ENCODE assay signal across 16 mouse cellular contexts in the genomic region with DNA sequence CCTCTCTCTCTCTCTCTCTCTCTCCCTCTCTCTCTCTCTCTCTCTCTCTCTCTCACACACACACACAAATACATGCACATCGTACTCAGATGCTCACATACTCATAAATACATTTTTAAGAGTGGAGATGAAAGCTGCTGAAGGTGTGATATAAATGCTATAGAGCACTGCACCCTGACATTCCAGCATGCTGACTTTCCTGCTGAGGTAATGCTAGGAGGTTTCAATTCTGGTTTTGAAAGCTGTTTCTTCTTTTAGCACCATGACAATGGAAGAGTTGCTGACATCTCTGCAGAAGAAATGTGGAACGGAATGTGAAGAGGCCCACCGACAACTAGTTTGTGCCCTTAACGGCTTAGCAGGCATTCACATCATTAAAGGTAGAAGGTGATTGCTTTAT.
"Had no signal": no experiment of that assay in that cellular context is flagged by ENCODE, and none has a peak within 500 bp of the region (broad histone marks: within the 10 kb centered on the region; RNA-seq: fewer than 3 reads in every experiment).

No protein-coding gene starts in this region.

- H3K4me1 ChIP-seq: lung, embryonic 15.5 days; megakaryocyte, embryonic 14.5 days; midbrain, embryonic 13.5 days; midbrain, embryonic 15.5 days; neural tube, embryonic 12.5 days; stomach, embryonic 15.5 days had no signal

- H3K9me3 ChIP-seq: lung, embryonic 15.5 days; megakaryocyte, embryonic 14.5 days; midbrain, embryonic 13.5 days; midbrain, embryonic 15.5 days; neural tube, embryonic 12.5 days; stomach, embryonic 15.5 days had no signal

- H3K9ac ChIP-seq: lung, embryonic 15.5 days; midbrain, embryonic 13.5 days; midbrain, embryonic 15.5 days; neural tube, embryonic 12.5 days; stomach, embryonic 15.5 days had no signal

- ATAC-seq: lung, postnatal 0 days; midbrain, embryonic 13.5 days; midbrain, embryonic 15.5 days had no signal

- H3K27ac ChIP-seq: lung, embryonic 15.5 days; macrophage; midbrain, embryonic 13.5 days; midbrain, embryonic 15.5 days; neural tube, embryonic 12.5 days; stomach, embryonic 15.5 days; stomach, postnatal 0 days had no signal

- H3K4me3 ChIP-seq: lung, embryonic 15.5 days; megakaryocyte, embryonic 14.5 days; midbrain, embryonic 13.5 days; midbrain, embryonic 15.5 days; neural tube, embryonic 12.5 days; stomach, embryonic 15.5 days had no signal

- H3K27me3 ChIP-seq: lung, embryonic 15.5 days; megakaryocyte, embryonic 14.5 days; midbrain, embryonic 13.5 days; midbrain, embryonic 15.5 days; neural tube, embryonic 12.5 days; stomach, embryonic 15.5 days had no signal

- DNase-seq: lung, postnatal 14 days; lung, postnatal 36 days; right cerebral cortex, postnatal 14 days; thymus, adult 2 months; thymus, postnatal 25 days; thymus, postnatal 4 days had no signal

- H3K4me2 ChIP-seq: lung, embryonic 15.5 days; midbrain, embryonic 11.5 days; midbrain, embryonic 13.5 days; midbrain, embryonic 15.5 days; neural tube, embryonic 12.5 days; stomach, embryonic 15.5 days had no signal
